Mouse (Mus musculus) forebrain, embryonic 10.5 days (tissue): ENCODE measurements around the gene Gm11172. TPM values are rescaled to one million over a fixed set of nuclear protein-coding genes. Genes with fewer than 3 reads are reported as not detected.

Source experiments
- DNase-seq: peaks from one replicate; pipeline ENCODE4 v3.0.0-alpha.2; 2017; ENCODE audit warnings: low spot score; ENCODE audit errors: extremely low spot score
- H3K27ac ChIP-seq: fragments of 300-500 bp; sonication (generic); 2 replicates; pipeline ENCODE4 v1.5.1; 2016; ENCODE audit warnings: mild to moderate bottlenecking
- H3K27me3 ChIP-seq: fragments of 300-500 bp; sonication (generic); 2 replicates; pipeline ENCODE4 v1.6.1; 2016; ENCODE audit warnings: mild to moderate bottlenecking; ENCODE audit not compliant: poor library complexity, severe bottlenecking
- H3K36me3 ChIP-seq: fragments of 300-500 bp; sonication (generic); replicated peaks from 2 replicates; pipeline ENCODE4 v1.6.1; 2016; ENCODE audit warnings: mild to moderate bottlenecking, moderate library complexity
- H3K4me1 ChIP-seq: fragments of 300-500 bp; sonication (generic); 2 replicates; pipeline ENCODE4 v1.6.1; 2016
- H3K4me3 ChIP-seq: fragments of 300-500 bp; sonication (generic); 2 replicates; pipeline ENCODE4 v1.5.1; 2016; ENCODE audit warnings: mild to moderate bottlenecking, moderate library complexity
- H3K9me3 ChIP-seq: fragments of 300-500 bp; sonication (generic); 2 replicates; pipeline ENCODE4 v1.6.1; 2016; ENCODE audit warnings: mild to moderate bottlenecking, moderate library complexity
- WGBS: fragments of 180-500 bp; shearing (Covaris S2); methylation state at CpG from one replicate; pipeline ENCODE4 v1.1.7; 2016; 5-methylcytosine and 5-hydroxymethylcytosine counted together
- polyA plus RNA-seq: library from polyadenylated mRNA; unstranded; fragments of >200 nt; fragmentation: Nextera tagmentation; extraction: Ambion mirVana; gene quantifications from 2 replicates; pipeline ENCODE4 v1.2.1, GENCODE M21; 2016

Gene Gm11172
- polyA plus RNA-seq, 1 experiment from 2014 or later = not detected

GRCm38 (mm10) chr16:10780631-10781120 is 32.0 kb upstream of the Gm11172 start:
- H3K27ac ChIP-seq = no peak overlapping the region
- peaks cover 27% of the 10 kb centered on the region for H3K27me3 ChIP-seq
- no peak for DNase-seq
- no peaks in the 10 kb centered on the region for H3K36me3 ChIP-seq
- H3K4me3 ChIP-seq = no peak overlapping the region
- 83% methylated on average over 5 of the region's 5 CpGs for WGBS
- no peaks in the 10 kb centered on the region for H3K9me3 ChIP-seq
- H3K4me1 ChIP-seq = peaks cover 38% of the 10 kb centered on the region

- Histone ChIP-seq H3K36me3 (no peaks in the 10 kb centered on the region), H3K9me3 (no peaks in the 10 kb centered on the region), H3K27me3 (peaks cover 27% of the 10 kb centered on the region), H3K27ac (no peak overlapping the region), H3K4me3 (no peak overlapping the region; the same call in 1 of the 2 replicates), H3K4me1 (peaks cover 45% of the 10 kb centered on the region)
- DNase-seq = no peak
- 54% methylated on average over 9 of the region's 9 CpGs for WGBS
Measured at GRCm38 (mm10) chr16:10781862-10782371, 30.8 kb upstream of the Gm11172 start.

- DNase-seq = no peak
- H3K9me3 ChIP-seq = no peaks in the 10 kb centered on the region
- 42% methylated on average over 6 of the region's 6 CpGs for WGBS
- no peaks in the 10 kb centered on the region for H3K36me3 ChIP-seq
- H3K4me3 ChIP-seq = no peak overlapping the region; the same call in 1 of the 2 replicates
- H3K27me3 ChIP-seq = peaks cover 27% of the 10 kb centered on the region
- peak overlapping the region; percentile 22; the same call in 1 of the 2 replicates for H3K27ac ChIP-seq
- H3K4me1 ChIP-seq = peaks cover 50% of the 10 kb centered on the region
Measured at GRCm38 (mm10) chr16:10782377-10783151, 30.2 kb upstream of the Gm11172 start.

- WGBS = 57% methylated on average over 1 of the region's 1 CpGs
- Histone ChIP-seq H3K4me3 (no peak overlapping the region), H3K9me3 (no peaks in the 10 kb centered on the region), H3K27ac (no peak overlapping the region), H3K4me1 (peaks cover 51% of the 10 kb centered on the region), H3K27me3 (peaks cover 27% of the 10 kb centered on the region), H3K36me3 (no peaks in the 10 kb centered on the region)
- no peak for DNase-seq
Measured at GRCm38 (mm10) chr16:10783152-10783434, 29.6 kb upstream of the Gm11172 start.

GRCm38 (mm10) chr16:10783451-10783850 is 29.3 kb upstream of the Gm11172 start:
- Histone ChIP-seq H3K4me3 (peak overlapping the region; percentile 80; the same call in 1 of the 2 replicates), H3K36me3 (no peaks in the 10 kb centered on the region), H3K9me3 (no peaks in the 10 kb centered on the region), H3K27ac (no peak overlapping the region), H3K4me1 (peaks cover 55% of the 10 kb centered on the region), H3K27me3 (peaks cover 27% of the 10 kb centered on the region)
- no peak for DNase-seq
- 63% methylated on average over 8 of the region's 8 CpGs for WGBS

GRCm38 (mm10) chr16:10783883-10784792 is 28.6 kb upstream of the Gm11172 start:
- peak; percentile 24 for DNase-seq
- Histone ChIP-seq H3K4me1 (peaks cover 62% of the 10 kb centered on the region), H3K9me3 (no peaks in the 10 kb centered on the region), H3K36me3 (no peaks in the 10 kb centered on the region), H3K4me3 (peak overlapping the region; percentile 80), H3K27ac (peak overlapping the region; percentile 93), H3K27me3 (peaks cover 27% of the 10 kb centered on the region)
- 4% methylated on average over 81 of the region's 81 CpGs for WGBS

GRCm38 (mm10) chr16:10784793-10785370 is 27.8 kb upstream of the Gm11172 start:
- H3K4me1 ChIP-seq = peaks cover 69% of the 10 kb centered on the region
- no peaks in the 10 kb centered on the region for H3K9me3 ChIP-seq
- under 1% methylated on average over 52 of the region's 55 CpGs for WGBS
- H3K27me3 ChIP-seq = peaks cover 30% of the 10 kb centered on the region
- H3K36me3 ChIP-seq = no peaks in the 10 kb centered on the region
- H3K4me3 ChIP-seq = peak overlapping the region; percentile 80
- H3K27ac ChIP-seq = peak overlapping the region; percentile 93
- DNase-seq = peak; percentile 91

- peak; percentile 90 for DNase-seq
- peaks cover 69% of the 10 kb centered on the region for H3K4me1 ChIP-seq
- under 1% methylated on average over 57 of the region's 59 CpGs for WGBS
- no peaks in the 10 kb centered on the region for H3K36me3 ChIP-seq
- peak within 1 kb of the TSS; percentile 80 for H3K4me3 ChIP-seq
- no peaks in the 10 kb centered on the region for H3K9me3 ChIP-seq
- H3K27me3 ChIP-seq = peaks cover 30% of the 10 kb centered on the region
- peak within 1 kb of the TSS; percentile 93 for H3K27ac ChIP-seq
Measured at GRCm38 (mm10) chr16:10785371-10786231, 27.1 kb upstream of the Gm11172 start, which contains the start of gene Socs1. Gene Socs1, minus strand, starts transcription at chr16:10785536.

- peak overlapping the region; percentile 80 for H3K4me3 ChIP-seq
- 1% methylated on average over 9 of the region's 9 CpGs for WGBS
- H3K36me3 ChIP-seq = no peaks in the 10 kb centered on the region
- peak overlapping the region; percentile 93 for H3K27ac ChIP-seq
- H3K27me3 ChIP-seq = peaks cover 32% of the 10 kb centered on the region
- DNase-seq = peak; percentile 82
- no peaks in the 10 kb centered on the region for H3K9me3 ChIP-seq
- peaks cover 69% of the 10 kb centered on the region for H3K4me1 ChIP-seq
Measured at GRCm38 (mm10) chr16:10786288-10786687, 26.4 kb upstream of the Gm11172 start.

GRCm38 (mm10) chr16:10786782-10787547 is 25.8 kb upstream of the Gm11172 start:
- DNase-seq = no peak
- no peaks in the 10 kb centered on the region for H3K9me3 ChIP-seq
- WGBS = 65% methylated on average over 4 of the region's 4 CpGs
- peak overlapping the region; percentile 93 for H3K27ac ChIP-seq
- peaks cover 37% of the 10 kb centered on the region for H3K27me3 ChIP-seq
- peak overlapping the region; percentile 80 for H3K4me3 ChIP-seq
- H3K36me3 ChIP-seq = no peaks in the 10 kb centered on the region
- peaks cover 63% of the 10 kb centered on the region for H3K4me1 ChIP-seq

GRCm38 (mm10) chr16:10787548-10788058 is 25.1 kb upstream of the Gm11172 start:
- WGBS = 89% methylated on average over 7 of the region's 7 CpGs
- DNase-seq = no peak
- Histone ChIP-seq H3K9me3 (no peaks in the 10 kb centered on the region), H3K27me3 (peaks cover 32% of the 10 kb centered on the region), H3K4me3 (no peak overlapping the region), H3K4me1 (peaks cover 57% of the 10 kb centered on the region), H3K36me3 (no peaks in the 10 kb centered on the region), H3K27ac (no peak overlapping the region)
